Mouse (Mus musculus) adrenal gland, postnatal 4 days (tissue): Measurements from ENCODE around the gene Ssh2. TPM values are rescaled to one million over a fixed set of nuclear protein-coding genes. Genes with fewer than 3 reads are reported as not detected.

Experiments
- DNase-seq, 2 experiments: peaks; one replicate each; pipeline ENCODE4 v3.0.0; 2021 to 2022; ENCODE audit warnings: low spot score in 2 of 2, mixed read lengths in 2 of 2
- total RNA-seq, 2 experiments: library from RNA; stranded (reverse); gene quantifications; 2 replicates each; pipeline ENCODE4 v1.2.3; 2021

Ssh2 gene
- total RNA-seq, 2 experiments from 2014 or later, result 21.8 to 22.1 TPM

DNA sequence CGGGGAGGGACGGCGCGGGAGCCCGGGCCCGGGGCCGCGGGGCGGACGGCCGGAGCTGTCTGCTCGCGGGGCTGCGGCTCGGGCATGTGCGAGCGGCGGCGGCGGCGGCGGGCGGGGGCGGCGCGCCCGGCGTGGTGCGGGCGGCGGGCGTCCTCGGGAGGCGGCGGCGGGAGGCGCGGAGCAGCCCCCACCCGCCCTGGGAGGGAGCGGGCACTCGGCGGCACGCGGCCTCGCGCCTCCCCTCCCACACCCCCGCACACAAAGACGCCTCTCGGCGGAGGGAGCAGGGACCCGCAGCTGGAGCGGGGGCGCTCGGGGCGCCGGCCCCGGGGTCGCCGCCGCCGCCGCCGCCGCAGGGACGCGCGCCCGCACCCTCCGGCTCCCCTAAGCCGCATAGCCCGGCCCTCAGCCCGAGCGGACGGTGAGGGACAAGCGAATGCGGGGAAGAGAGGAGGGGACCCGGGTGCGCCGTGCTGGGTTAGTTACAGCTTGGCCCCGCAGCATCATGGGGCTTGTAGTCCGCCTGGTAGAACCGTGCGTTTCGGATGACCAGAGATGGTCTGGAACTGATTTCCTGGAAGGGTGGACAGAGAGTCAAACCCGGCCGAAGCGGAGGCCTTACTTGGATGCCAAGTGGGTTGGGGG is 273.6 kb downstream of the Ssh2 start, which contains the start of gene Ankrd13b:
TSS of gene Ankrd13b (minus strand) at position 88 of the 645 bp plus-strand sequence.
- DNase-seq, result no peak

DNA sequence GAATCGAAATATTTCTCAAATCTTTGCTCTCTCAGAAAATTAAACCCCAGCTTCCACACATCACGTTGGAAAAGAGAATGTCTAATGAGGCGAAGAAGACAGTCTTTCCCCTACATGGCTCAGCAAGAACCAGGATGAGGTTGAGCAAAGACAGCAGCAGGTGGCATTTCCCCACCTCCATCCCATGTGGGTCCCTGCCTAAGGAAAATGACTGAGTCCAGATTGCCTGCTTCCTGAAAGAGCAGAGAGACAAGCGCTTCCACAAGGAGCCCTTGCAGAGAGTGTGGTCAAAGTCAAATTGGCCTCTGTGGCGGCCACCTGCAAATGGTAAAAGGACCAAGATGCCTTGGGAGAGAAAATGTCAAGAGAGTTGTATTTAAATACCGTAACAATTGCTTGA is 274.4 kb downstream of the Ssh2 start:
- no peak for DNase-seq

DNA sequence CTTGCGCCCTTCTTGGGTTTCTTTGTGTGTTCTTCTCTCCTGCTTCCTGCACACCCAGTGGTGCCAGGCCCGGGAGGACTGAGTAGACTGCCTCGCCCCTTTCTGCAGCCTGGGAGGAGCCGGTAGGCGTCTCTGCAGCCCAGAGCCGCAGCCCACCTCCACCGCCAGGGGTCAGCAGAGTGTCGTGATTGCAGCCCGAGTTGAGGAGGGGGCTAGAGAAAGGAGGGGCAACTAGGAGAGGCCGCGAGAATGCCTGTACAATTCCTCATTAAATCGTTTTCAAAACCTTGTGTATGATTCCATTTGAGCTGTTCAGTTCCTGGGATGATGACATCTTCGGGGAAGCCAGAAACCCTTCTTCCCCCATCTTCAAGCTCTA is 275.0 kb downstream of the Ssh2 start:
- peak; percentile 78 to 80 for DNase-seq

DNA sequence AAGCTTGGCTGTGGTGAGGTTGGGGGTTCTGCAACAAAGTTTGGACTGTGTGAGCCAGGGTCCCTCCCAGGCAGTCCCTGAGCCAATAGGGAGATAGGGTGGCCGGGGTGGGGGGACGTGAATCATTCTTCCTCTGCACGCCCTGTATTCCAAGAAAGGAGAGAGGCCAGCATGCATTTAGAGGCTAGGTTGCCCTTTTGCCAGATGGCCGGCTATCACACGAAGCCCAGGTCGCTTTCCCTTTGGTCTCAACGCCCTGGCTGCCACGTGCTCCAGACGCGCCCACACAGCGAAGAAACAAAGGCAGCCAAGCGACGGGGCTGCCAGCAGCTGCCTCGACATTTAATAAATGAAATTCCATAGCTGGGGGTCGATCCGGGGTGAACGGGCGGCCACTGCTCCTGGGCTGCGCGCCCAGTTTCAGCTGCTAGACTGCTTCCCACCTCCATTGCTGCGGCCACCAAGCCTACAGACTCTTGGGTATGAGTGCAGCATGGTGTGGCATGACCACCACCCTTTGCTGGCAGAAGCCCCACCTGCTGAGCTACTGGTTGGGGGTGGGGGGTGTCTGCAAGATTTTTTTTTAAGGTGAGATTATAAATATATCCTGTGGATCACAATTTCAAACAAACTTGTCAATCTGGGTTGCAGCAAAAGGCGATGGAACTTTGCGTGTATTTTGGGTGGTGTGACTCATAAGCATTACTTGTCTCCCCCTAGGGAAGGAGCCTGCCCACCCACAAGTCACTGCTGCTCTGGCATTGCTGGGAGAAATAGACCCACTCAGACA is 275.6 kb downstream of the Ssh2 start:
- DNase-seq, result no peak

DNA sequence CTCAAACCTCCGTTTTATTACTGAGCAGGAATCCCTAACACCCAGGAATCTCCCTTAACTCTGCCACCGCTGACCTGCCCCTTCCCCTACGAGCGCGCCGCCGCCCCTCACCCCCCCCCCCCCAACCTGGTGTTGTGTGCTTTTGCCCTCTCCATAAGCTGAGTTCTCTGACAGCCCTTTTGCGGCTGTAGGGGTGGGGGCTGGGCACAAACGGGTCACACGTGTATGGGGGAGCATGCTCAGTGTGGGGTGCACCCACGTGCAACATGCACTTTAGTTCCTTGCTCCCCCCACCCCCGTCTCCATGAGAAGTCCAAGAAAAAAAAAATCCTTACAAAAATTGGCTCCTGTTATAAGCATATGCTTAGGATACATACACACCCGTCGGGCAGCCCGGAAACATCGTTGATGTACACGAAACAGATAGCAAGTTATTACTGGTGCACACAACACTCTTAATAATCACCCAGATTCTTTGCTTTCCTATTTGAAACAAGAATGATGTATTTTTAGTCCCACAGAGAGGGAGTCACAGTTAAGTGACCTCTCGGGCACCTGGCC is 276.3 kb downstream of the Ssh2 start:
- DNase-seq, result no peak

- DNase-seq, result peak; percentile 76 to 88
Observed at GRCm38 (mm10) chr11:77492911-77493332, 276.8 kb downstream of the Ssh2 start.

- no peak for DNase-seq
Observed at GRCm38 (mm10) chr11:77493512-77494343, 277.6 kb downstream of the Ssh2 start, which contains the start of gene Git1. TSS of gene Git1 (plus strand) at chr11:77493562.

DNA sequence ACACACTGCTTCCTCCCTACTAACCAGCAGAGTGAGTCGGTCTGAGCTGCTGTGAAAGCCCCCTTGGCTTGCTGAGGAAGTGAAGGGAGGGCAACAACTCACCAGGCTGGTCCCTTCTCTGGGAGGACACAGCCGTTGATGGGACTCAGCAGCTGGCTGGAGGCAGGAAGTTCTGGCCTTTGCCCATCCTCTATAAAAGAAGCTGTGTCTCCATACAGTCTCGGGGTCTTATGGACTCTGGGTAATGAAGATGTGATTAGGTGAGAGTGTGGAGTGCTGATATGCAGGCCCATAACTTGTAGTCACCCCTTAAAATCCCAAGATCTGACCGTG is 278.2 kb downstream of the Ssh2 start:
- DNase-seq, result no peak

DNA sequence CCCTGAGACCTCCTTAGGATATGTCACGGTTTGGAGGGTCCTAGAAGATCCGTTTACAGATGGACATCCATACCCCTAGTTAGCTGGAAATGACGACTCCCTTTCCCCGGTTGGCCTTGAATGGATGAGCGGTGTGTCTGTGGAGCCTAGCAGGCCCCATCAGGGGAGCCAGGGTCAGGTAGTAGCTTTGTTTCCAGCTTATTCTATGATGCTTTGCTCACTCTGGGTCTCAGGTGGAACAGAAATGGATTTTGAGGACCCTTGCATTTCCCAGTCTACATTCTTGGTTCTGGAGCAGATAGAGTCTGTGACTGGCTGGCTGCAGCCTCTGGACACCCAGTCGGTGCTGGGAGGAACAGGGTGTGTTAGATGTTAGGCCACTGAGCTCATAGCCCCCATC is 278.7 kb downstream of the Ssh2 start:
- DNase-seq, result no peak

DNA sequence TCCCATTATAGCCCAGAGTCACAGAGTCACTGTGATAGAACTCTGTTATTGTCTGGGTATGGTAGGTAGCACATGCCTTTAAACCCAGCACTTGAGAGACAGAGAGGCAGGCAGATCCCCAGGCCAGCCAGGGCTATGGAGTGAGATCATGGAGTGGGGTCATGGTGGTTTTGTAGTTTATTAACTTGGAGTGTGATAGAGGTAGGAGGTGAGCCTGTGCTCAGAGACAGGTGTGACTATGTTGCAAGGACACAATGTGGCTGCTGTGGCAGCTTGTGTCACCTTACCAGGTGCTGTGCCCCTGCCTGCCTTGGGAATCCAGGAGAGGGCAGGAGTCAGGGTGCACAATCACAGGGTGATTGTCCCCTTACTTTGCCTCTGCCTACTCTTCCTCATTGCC is 279.4 kb downstream of the Ssh2 start:
- DNase-seq, result no peak

GRCm38 (mm10) chr11:77497341-77497756 is 281.3 kb downstream of the Ssh2 start:
- no peak for DNase-seq

DNA sequence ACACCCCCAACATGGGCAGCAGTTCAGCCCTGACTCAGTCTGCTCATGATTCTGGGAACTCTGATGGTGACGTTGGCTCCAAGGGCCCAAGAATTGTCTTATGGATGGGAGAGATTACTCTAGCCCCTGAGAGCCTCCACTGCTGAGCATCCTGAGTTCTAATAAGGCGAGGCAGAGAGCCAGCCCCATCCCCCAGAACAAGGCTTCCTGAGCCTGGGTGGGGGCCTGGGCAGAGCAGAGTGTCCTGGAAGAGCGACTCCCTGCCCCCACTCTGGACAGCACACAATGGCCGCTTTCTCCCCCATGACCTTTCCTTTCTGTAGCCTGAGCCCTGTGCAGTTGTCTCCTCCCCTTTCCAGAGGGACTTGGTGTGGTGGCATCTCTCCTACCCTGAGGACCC is 281.8 kb downstream of the Ssh2 start:
- no peak for DNase-seq

DNA sequence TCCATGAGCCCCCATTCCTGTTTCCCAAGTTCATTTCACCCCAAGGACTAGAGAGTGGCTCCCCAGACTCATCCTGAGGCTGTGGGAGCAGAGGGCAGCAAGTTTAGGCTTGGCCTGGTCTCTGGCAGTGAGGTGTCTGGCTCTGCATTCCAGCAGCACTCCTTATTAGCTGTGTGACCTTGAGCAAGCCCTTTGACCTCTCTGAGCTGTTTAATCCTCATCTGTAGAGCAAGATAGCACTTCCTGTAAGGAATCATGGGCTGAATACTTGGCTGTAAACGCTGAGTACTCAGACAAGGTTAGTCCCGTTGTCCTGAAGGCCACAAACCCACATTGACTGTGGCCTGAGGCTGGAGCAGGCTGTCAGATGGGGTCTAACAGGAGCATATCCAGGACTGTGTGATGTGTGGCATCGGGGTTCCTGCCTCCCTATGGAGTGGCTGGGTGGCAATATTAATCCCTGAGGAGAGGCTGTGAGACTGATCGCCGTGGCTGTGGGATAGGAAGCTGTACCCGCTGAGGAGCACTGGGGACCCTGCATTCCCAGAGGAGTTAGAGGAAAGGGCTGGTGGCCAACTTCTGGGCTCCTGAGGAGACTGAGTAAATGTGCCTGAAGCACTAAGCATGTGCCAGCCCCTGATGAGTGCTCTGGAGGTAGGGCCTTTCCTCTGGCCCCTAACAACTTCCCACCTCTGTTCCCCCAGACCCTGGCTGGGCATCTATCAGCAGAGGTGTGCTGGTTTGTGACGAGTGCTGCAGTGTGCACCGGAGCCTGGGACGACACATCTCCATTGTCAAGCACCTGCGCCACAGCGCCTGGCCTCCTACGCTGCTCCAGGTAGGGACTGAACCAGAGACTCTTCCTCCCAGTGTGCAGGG is 282.4 kb downstream of the Ssh2 start:
- no peak for DNase-seq

GRCm38 (mm10) chr11:77499354-77499753 is 283.3 kb downstream of the Ssh2 start:
- DNase-seq, result no peak

- no peak for DNase-seq
Observed at GRCm38 (mm10) chr11:77500361-77501325, 284.6 kb downstream of the Ssh2 start.

- DNase-seq, result no peak
Observed at GRCm38 (mm10) chr11:77501392-77501791, 285.3 kb downstream of the Ssh2 start.

DNA sequence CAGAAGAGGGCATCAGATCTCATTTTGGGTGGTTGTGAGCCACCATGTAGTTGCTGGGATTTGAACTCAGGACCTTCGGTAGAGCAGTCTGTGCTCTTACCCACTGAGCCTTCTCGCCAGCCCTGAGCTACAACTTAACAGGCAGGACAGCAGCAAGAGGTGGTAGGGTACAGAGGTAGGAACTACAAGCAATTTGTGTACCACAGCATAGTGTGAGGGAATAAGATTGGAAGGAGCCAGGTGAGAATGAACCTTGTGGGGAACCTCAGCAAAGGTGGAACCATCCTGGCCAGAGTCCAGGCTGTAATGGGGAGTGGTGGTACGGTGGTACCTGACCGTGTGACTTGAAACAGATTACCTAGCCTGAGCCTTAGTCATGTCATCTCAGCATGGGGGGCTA is 285.9 kb downstream of the Ssh2 start:
- no peak for DNase-seq

- no peak for DNase-seq
Observed at GRCm38 (mm10) chr11:77502481-77502880, 286.4 kb downstream of the Ssh2 start.

DNA sequence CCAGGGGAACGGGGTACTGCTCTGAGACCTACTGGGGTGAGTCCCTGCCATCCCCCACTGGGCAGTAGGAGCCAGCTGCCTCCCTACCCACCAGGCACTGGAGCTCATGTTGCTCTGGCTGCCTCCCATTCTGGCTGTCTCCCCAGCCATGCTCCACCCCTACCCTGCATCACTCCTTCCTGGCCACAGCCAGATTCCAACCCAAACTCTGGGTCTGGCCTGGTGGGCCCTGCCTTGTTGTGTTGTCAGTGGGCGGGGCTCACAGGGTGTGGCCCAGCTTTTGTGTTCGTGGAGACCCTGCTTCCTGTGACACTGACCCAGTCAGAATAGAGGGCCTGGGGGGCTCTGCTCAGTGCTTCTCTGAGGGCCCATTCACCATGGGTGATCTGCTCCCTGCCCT is 287.4 kb downstream of the Ssh2 start:
- no peak for DNase-seq
